Mouse (Mus musculus) cerebellum, adult 11-12 months (tissue): Measurements from ENCODE around the gene Lsamp.

Source experiments
- DNase-seq: peaks from one replicate; pipeline ENCODE4 v3.0.0; 2022

Gene Lsamp

DNA sequence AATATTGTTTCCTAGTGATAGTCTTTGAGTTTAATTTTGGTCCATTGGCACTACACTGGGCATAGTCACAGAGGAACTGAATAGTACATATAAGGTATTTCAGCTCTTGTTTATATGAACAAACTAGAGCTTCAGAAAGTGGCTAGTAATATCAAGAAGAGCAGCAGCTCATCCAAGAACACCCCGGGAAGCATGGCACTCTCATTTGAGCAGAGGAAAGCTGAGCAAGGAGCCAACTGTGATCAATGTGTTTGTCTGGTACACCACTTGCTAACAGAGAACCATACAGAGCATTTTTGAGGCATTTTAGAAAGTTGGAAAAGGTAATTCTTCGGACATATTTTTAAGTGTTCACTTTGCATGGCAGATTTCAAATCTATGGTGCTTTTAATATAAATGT is 1805.9 kb downstream of the Lsamp start:
- DNase-seq = no peak

DNA sequence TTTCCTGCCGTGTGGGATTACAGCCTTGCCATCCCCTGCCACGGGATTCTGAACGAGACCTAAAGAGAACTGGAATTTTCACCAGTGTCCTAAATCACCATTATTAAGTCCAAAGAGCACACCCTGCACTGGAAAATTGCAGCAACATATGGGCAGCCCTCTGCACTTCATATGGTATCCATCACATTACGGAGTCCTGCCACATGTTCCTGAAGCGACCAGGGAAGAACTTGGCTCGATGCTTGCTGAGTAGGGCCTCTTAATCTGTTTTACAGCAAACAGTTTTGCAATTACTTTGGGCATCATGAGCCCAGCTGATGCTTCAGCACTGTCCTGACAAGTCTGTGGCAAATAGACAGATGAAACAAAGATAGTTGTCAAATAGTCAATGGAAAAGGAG is 1836.2 kb downstream of the Lsamp start:
- DNase-seq = no peak

DNA sequence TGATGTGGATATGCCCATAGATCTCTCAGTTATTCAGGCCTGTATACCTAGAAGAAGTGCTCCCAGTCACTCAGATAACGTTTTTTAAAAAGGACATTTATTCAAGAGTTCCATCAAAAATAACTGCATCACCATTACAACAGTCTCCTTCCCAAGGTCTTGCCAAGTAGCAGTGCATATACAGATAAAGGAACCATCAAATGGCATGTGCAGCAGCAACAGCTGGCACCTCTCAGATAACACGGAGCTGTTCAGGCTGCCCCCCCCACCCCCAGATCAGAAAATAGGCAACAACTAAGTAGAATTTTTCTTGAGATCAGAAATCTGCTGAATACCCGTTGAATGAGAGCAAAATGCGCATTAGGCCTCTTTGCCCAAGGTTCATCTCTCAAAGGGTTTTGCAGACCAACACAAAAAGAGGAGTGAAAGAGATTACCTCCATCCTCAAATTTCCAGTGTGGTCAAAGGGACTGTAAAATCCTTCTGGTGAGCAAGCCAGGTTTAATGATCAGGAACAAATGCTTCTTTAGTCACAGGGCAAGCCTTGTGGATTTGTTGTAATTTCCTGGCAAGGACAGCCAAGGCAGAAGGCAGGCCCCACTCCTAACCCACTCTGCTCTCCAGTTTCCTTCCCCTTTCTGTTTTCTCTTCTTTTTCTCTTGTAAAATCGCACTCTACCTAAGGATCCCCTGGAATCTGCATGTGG is 1842.9 kb downstream of the Lsamp start:
- peak; percentile 42 for DNase-seq

DNA sequence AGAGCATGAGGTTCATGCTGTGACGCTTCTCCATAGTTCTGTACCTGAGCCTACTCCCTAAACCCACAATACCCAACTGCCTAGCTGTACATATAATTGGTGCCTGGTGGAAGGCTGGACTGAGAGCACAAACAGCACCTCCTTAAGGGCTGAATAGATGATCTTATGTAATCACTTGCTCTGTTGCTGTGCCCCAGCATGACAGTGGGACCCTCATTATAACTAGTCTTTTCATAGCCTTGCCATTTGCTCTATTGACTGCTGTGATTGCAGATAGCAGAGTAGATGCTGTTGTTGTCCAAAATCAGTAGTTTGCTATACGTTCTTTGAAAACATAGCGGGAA is 1843.4 kb downstream of the Lsamp start:
- no peak for DNase-seq

DNA sequence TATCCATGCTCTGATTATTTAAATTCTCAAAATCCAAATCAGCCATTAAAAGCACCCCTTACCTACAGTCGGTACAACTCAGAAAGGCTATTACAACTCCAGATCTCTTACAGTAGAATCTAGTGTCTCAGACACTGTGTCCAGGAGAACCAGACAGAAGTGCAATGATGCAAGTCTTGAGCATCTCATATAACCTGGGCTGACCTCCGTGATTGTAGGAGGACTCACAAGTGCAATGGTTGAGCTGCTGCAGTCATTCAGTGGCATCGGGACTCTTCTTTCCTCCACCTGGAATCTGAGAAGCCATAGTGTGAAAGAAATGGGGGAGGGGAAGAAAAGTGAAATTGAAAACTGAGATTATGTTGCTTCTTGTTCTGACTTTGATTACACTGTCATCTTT is 1850.5 kb downstream of the Lsamp start:
- no peak for DNase-seq

DNA sequence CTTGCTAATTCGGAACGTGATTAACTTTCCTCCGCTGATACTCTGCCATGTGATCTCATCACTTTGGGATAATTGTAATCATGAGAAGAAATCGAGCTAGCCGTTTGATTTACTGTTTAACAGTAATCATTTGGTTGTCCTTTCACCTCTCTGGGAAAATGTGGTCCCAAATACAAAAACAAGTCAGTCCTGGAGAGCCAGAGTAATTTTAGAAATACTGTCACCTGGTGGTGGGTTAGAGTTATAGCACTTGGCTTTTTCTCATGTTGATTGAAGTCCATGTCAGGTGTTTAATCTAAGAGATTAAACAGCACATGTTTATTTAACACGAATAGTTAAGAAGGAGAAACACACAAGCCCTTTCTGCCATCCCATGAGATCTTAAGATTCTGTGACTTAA is 1851.6 kb downstream of the Lsamp start:
- no peak for DNase-seq

DNA sequence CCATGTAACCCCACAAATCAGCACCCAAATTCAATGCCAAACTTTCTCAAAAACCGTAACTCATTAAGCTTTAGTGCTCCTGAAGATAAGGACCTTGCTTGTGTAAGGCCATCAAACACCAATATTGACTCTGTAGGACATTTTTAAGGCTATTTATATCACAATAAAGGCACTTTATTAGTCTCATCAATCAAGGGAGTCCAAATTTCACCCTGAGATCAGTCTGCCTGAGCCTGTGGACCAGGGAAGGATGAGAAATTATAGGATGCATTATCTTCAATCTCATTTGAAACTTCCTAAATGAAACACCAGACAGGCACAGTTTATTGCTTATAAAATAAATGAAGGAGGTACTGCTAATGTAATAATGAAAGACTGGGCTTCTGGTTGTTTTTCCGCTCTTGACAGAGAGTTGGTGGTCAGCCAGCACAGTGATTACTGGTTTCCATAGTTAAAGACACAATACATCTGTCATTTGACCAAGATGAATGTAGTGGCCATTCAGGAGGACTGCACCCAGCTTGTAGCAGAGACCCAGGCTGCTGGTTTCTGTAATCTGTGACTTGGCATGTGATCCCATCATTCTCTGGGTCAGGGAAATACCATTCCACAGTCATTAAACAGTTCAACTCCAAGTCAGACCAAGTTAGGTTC is 1855.7 kb downstream of the Lsamp start:
- no peak for DNase-seq

DNA sequence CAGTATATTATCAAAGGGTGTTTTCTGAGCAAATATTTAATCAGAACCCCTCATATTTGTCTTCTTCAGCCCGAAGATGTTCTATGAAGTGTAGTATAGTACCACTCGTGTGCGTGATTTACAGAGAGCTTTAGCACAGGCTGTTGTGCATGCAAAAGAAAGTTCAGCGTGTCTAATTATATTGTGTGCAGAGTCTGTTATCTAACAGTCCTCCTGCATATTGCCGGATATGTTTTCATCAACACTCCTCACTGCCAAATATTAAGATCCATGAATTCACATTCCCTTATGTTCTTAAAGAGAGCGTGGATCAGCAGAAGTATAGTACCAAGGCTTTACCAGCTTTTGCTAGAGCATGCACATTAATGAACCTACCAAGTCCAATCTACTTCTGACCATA is 1862.7 kb downstream of the Lsamp start:
- no peak for DNase-seq

DNA sequence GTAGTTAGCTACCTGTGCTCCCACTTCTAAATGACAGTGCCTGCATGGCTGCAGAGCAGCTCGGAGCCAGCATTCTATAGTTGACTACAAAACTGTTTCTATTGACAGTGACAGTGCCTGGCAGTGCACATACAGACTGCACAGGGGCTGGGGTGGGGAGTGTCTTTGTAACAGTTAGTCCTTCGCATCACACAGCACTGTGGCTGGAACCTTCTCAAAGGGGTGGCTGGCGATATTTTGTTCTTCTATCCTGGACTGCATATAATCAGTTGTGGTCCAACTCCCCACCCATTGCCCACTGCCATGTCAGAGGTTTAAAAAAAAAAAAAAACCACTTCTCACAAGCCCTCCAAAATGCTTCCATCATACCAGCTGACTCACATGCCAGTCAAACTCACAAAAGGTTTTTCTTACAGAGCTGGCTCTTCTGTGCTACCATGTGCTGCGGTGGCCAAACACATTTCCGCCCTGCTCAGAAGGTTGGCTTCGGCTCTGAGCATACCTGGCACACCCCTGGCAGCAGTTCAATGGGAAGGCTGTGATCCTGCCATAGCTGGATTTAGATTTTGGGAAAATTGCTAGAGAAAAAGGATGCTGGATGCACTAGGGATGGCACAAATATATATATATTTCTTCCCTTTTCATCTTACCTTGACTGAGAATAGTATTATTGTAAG is 1887.9 kb downstream of the Lsamp start:
- DNase-seq = peak; percentile 91

DNA sequence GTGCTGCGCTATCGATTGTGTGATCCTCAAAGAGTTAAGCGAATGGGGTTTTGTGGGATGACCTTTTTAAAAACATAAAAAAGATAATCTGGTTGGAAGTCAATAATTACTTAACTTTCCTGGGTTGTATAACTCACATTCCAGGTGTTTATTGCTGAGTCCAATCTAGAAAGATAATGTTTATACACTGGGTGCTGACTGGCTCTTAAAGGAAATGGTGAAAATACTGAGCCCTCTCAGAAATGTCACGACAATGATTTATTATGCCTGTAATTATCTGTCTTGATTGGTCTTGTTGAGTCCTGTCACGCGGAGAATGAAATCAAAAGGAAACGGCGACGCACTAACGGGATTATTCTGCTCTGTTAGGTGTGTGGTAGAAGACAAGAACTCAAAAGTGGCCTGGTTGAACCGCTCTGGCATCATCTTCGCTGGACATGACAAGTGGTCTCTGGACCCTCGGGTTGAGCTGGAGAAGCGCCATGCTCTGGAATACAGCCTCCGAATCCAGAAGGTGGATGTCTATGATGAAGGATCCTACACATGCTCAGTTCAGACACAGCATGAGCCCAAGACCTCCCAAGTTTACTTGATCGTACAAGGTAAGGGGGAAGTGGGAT is 1904.5 kb downstream of the Lsamp start:
- no peak for DNase-seq

DNA sequence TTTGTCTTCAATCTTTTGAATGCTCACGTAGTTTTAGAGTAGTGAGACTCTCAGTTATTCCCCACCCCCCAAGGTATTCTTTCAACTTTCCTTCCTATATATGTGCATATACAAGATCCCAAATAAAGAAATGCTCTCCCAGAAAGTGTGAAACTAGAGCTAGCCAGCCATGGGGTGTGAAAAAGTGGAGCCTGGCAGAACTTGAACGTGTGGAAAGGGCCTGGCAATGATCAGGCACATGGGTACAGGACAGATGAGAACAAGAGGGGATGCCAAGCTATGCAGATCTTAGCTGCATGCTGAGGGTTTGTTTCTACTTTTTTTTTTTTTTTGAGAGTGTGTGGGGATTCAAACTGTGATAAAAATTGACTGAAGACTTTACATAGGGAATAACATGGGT is 1916.6 kb downstream of the Lsamp start:
- DNase-seq = no peak

DNA sequence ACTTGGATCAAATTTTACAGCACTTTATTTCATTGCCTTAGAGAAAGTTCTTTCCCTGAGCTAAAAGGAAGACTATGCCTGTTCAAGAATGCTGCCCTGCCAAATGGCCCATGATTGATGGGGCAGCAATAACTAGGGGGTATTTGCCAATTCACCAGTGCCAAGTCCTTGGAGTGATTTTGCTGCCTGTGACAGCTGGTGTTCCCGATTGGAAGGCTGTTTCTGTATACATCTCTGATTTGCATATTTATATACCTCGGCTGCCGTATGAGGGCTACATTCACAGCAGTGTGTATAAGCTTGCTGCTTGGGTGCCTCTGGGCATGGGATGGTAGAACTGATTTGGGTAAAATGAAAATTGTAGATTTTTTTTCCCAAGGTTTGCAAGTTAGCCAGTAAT is 1919.5 kb downstream of the Lsamp start:
- peak; percentile 78 for DNase-seq

DNA sequence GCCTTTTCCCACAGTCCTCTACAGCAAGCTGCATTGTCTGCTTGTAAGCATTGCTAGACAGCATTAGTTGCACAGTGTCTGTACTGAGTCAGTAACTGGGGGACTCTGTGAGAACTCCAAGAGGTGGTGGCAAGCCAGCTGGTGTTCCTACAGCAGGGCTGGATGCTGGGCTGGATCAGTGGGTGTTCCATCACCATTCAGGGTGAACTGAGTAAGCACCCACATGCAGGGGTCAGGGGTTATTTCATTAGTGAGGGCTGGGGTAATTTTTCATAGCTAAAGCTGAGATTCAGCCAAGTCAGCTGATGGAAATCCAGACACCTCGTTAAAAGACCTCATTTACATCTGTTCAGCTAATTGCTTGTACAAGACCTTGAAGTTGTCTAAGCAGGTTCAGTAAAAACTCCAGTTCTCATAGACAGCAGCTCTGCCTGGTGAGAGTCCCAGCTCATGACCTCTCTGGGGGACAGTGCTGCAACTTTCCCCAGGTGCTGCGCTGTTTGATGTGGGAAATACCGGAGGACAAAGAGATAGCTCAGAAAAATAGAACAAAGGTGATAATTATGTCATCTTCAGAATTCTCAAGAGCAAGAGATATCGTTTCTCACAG is 1928.5 kb downstream of the Lsamp start:
- DNase-seq = no peak

DNA sequence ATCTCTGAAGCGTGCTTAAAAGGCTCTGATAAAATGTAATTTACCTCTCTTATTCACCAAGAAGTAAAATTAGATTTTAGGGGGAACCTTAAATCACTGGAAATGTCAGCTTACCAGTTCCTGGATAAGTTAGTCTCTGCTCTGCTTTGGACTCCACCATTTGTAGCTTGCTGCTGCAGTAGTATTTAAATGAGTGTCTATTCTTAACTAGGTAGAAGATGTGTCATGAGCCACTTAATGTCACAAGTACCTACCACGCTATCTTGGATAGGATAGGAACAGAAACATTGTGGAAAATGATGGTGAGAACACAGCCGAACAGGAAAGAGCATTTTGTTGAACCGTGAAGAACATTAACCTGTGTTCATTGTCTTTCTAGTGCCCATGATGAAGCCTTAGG is 1929.2 kb downstream of the Lsamp start:
- DNase-seq = no peak

DNA sequence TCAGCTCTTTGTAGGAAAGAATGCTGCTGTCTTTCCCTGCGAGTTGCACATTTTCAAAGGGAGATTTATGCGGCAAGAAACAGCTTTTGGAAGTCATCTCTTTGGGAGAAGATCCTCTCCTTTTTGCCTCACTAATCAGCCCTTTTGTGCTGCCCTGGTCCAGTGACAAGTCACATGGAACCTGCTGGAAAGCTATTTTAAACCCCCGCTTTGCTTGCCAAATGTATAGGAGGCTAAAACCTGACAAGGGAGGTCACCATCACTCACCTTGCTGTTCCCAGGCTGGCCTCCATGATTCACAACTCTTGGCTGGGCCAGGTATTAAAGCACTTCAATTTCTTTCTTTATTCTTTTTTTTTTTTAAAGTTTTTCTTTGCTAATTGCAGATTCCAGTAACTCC is 1932.2 kb downstream of the Lsamp start:
- DNase-seq = peak; percentile 43

DNA sequence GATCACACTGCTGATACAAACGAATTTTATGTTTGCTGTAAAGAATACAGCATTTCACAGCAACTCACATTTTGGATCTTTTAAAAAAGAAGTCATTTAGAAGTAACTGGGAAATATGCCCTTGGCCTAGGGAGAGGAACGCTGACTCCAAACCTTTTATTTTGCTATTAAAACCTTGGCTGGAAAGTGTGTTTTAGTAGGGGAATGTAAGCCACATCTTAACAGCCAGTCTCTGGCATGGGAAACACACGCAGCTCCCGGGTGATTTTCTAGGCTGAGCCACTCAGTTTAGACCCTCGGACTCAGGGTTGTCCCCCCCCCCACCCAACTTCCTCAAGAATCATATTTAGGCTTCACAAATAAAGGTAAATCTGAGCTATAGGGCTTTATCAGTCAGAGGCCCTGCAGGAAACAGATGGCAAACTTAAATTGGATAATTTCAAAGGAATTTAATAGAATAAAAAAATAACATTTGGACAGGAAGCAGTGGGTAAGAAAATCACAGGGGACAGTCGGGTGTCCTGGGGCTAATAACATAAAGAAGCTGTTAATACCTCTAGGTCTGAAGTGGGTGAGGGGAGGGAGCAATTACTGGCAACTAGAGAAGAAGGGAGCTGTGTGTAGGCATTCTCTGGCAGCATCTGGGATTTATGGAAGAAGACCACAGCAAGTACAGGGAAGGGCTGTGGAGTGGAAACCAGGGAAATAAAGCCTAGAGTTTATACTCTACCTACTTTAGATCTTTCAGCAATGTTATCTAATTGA is 1933.1 kb downstream of the Lsamp start:
- DNase-seq = peak; percentile 27

DNA sequence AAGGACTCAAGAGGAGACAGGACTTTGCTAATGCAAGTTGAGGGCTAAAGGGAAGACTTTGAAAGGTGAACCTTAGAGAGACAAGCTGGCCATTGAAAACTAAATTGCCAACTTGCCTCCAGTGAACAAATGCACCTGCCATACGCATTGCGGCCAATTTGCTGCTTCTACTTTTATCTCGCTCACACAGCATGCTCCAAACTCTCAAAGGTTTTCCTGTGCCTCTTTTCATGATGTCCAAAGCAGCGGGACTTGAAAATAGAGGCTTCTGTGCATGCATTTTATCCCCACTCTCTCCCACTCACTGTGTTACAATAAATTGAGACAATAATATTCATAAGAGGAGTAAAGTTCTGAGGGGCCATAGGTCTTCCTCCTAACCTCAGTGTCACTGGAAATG is 1945.4 kb downstream of the Lsamp start:
- DNase-seq = peak; percentile 57

DNA sequence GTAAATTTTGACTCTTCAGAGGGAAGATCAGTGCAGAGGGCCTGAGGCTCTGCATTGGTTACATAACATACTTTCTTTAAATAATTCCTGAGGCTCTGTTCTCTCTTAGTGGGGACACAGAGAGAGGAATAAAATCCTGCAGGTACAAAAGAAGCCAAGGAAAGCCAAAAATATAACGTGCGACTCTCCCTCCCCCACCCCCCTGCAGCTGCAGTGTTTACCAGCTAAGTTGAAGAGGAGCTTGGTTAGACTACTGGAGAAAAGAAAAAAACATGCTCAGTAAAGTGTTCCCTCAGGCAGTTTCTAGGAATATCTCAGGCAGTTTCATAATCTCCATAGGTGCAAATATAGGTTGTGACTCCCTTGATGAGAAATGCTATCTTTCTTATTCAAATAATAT is 1951.5 kb downstream of the Lsamp start:
- DNase-seq = no peak

DNA sequence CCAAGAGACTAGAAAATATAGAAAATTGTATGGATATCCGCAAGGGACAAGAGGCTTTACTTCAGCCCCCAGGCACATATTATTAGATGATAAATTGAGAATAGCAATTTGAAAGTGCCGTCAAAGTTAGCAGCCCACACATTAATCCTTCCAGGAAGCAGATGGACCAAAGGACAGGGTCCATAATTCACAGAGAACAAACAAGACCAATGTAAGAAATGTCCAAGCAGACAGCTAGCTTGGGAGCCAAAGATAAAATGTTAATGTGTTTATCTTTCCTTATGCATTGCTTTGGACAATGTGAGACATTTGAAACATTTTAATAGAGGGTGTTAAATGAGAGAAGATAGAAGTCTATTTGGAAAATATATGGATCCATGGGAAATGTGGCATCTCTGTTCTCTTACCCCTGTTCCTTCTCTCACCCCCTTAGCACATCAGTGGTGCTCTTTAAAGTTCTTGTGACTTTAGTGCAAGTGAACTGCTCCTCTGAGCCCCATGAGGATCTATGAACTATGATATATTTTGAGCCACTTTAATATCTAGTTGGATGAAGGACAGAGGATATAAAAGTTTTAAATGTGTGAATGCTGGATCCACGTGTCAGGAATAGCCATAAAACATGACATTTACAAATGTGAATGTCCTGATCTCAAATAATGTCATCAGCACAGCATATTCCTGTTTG is 1952.9 kb downstream of the Lsamp start:
- no peak for DNase-seq

DNA sequence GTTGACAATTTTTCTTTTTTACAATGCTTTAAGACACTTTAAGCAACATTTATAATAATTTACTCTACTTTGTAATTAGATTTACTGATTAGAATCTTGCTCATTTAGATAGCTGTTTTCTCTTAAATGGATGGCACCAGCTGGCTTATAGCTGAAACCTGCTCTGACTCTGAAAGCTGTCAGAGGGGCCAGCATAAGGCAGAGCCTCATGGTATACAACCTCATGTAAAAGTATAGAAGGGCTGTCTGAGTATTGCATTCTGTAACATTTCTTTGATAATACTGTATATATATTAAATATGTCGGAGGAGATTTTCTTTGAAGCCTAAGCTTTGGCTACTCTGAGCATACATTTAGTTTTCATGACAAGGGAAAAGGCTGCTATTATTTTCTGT is 1953.4 kb downstream of the Lsamp start:
- no peak for DNase-seq

DNA sequence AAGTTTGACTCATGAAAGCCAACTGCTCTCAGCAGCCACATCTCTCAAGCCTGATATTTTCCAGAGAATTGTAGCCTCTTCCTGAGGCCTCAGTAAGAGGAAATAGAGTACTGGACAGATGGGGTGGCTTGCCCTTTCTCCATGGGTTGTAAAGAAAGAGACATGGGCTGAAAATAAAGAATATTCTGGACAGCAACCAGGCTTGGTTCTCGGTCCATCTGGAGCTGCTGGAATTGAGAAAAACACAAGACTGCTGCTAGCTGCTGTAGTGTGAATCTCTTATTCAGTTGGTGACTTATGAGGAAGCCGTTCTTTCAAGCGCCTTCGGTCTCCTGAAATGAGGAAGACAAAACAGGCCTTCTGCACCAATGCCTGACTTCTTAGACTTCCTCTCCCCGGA is 1954.1 kb downstream of the Lsamp start:
- peak; percentile 63 for DNase-seq
